Mouse (Mus musculus): ENCODE measurements around the gene Rras.

The Rras gene

GRCm38 (mm10) chr7:45017242-45018061, at the start of gene Rras:
Gene Rras, plus strand, starts transcription at chr7:45017961.
- peak; percentile 96 for DNase-seq

DNA sequence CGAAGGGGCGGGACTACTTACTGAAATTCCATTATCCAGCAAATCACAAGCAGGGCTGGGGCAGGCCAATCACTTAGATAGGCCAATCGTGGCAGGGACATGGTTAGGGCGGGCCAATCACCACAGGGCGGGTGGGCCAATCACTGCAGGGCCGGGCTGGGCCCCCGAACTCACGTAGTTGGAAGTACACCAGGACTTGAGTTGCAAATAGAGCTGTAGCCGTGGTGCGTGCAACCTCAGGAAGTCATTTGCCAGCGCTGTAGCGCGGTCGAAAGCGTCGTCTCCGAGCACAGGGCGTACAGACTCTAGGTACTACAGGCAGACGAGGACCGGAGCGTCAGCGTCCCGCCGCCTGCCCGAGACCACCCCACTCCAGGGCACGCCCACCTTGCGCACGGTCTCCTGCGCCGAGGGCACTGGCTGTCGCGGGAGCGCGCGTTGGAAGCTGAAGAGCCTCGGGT, 47.5 kb upstream of the Rras start:
- DNase-seq = peak; percentile 92

DNA sequence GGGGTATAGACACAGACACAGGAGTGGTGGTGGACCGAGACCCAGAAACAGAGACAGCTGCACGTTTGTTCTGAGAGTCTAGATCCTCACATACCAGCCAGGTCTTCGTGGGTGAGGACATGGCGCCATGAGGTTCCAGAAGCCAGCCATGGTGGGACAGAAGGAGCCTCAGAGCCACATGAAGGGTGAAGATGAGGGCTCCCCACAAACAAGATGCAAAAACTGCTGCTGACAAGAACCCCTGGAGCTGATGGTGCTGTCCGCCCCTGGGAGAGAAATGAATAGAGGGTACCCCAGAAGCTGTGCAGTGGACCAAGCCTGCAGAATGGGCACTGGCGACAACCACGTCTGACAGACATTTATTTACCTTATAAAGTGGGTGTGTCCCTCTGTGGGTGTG, 46.6 kb upstream of the Rras start:
- no peak for DNase-seq

GRCm38 (mm10) chr7:44973415-44974130, 44.2 kb upstream of the Rras start:
- no peak for DNase-seq

DNA sequence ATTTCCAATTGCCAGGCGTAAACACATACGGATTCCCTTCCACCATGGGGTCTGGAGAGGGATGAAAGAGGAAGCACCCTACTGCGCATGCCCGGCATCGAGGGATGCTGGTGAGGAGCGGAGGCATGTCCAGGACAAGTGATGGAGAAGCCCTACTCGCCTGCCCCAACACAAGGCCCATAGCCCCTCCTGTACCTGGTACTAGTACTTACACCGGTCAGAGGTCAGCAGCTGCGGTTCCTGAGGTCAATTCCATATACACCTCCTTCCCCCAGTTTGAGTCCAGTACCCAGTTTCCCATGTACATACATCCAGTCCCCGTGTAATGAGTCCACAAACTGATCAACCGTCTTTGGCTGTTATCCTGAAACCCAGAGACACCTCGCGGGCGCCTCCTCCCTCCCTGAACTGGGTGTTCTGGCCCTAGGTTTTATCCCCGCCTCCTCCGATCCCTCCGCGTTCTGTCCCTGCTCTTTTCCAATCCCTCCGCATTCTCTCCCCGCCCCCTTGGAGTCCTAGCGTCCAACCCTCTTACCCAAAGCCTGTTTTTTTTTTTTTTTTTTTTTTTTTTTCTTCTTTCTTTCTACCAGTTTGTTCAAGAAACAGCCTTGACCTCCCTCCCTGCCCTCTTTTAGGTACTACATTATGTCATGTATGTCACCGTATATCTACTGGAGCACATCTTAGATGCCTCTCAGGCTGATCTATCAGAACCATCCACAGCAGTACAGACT, 43.2 kb upstream of the Rras start, which contains the start of gene Cpt1c:
Gene Cpt1c (minus strand): TSS at position 469 of the 734 bp plus-strand sequence.
- peak; percentile 82 for DNase-seq

DNA sequence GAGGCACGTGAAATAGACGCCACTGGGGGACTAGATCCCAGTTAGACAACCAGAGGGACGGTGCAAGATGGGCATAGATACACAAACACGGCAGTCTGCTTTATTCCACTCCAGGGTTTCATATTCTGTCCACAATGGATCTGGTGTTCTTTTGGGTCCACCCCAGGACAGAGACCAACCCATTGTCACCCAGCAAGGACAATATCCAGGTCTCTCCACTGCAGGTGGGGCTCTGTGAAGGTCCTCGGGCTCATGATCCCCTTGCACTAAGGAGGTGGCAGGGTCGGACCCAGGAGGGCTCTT, 42.7 kb upstream of the Rras start:
- DNase-seq = no peak

DNA sequence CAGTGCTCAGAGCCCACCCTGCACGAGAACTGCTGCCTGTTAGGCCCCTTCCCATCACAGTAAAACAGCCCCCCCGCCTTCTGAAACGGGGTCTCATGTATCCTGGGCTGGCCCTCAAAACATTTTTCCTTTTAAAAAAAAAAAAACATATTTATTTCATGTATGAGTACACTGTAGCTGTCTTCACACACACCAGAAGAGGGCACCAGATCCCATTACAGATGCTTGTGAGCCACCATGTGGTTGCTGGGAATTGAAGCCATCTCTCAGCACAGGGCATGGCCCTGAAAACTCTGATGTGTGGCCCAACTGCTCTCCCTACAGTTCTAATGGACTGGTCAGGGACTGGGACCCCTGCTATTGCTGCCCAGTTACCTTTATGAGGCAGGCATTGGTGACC, 39.5 kb upstream of the Rras start:
- no peak for DNase-seq

- DNase-seq = no peak
Measured at GRCm38 (mm10) chr7:44981539-44981938, 36.2 kb upstream of the Rras start.

DNA sequence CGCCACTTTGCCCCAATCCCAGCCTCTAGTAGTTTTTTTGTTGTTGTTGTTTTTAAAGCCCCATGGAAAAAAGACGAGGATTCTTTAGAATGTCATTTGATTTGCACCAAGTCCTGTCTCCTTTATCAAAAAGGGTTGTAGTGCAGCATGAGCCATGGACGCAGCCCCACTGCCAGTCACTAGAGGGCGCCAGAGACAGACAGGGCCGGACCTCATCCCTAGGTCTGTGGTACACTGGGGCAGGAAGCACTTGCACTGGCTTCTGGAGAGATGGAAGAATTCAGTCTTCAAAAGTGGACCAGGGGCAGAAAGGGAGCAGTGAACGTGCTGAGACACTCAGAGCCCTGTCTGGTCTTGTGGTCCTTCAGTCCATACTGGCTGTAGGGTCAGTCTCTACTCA, 34.7 kb upstream of the Rras start:
- DNase-seq = peak; percentile 90

DNA sequence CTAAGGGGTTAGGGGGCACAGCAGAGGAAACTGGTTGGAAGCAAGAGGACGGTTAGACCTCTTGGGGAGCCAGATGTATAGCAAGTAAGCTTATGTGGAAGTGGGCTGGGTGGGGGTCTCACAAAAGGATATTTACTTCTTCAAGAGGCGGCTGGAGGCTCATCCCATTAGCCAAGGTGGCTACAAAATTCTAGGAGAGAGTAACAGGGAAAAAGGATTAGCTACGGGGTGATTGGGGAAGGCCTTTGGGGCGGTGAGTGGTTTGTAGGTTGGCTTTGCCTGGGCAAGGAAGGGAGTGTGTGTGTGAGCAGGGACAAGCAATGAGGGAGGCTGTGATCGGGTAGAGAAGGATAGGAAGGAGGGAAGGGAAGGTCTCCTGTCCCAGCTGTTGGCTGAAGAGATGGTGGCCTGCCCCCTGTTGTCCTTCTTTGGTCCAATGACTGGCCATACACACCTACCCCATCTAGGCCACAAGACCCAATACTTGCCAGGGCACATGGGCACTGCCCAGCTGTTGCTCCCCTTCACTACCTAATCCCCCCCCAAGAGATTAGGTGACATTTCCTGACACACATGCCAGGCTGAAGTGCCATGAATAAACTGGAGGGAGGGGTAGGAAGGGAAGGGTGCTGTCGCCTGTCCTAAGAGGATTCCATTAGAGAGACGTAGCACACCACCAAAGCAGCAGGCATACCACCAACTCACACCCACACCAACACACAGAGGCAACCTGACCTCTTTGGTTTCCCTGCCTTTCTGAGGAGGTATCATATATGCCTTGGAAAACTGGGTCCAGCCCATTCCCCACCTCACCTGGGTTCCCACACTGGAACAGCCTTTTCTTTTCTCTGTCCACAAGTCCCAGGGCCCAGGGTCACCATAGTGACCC, 33.6 kb upstream of the Rras start:
- DNase-seq = no peak

- DNase-seq = no peak
Measured at GRCm38 (mm10) chr7:44984833-44985164, 33.0 kb upstream of the Rras start.

- DNase-seq = peak; percentile 81
Measured at GRCm38 (mm10) chr7:44985595-44986191, 32.1 kb upstream of the Rras start.

DNA sequence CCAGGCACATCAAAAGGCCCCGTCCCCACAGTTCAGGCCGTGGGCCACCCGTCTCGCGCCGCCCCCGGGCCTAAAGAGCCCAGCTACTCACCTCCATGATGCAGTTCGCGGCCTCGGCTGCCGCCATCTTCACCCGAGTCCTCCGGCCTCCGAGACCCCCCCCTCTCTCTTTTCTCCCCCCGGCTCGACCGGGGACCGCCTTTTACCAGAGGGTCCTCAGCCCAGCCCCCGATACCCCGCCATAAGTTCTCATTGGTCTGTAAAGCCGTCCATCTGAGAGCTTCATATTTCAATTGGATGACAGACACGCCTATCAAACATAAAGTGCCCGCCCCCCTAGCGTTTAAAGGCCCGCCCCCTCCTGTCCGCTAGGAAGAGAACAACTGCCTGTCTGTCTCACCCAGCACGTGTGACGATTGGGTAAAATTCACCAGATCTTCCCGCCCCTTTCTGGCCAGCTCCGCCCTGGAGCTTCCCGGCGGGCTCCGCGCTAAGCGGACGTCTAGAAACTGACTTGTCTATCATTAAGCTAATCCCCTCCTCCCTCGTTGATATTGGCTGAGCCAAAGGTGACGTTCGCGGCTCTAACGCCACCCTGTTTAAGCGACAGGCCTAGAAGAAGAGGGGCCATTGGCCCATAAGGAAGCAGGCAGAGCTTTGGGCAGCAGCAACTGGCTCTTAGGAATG, 31.4 kb upstream of the Rras start, which contains the start of gene Prmt1:
Gene Prmt1 (minus strand): TSS at position 377 of the 687 bp plus-strand sequence.
- DNase-seq = peak; percentile 99

- DNase-seq = no peak
Measured at GRCm38 (mm10) chr7:44986879-44987718, 30.7 kb upstream of the Rras start.

- no peak for DNase-seq
Measured at GRCm38 (mm10) chr7:44996672-44997071, 21.1 kb upstream of the Rras start.

- peak; percentile 98 for DNase-seq
Measured at GRCm38 (mm10) chr7:44997231-44997939, 20.4 kb upstream of the Rras start, which contains the start of gene Irf3. Gene Irf3, plus strand, starts transcription at chr7:44997648.

GRCm38 (mm10) chr7:44997940-44998428, 19.8 kb upstream of the Rras start:
- no peak for DNase-seq

DNA sequence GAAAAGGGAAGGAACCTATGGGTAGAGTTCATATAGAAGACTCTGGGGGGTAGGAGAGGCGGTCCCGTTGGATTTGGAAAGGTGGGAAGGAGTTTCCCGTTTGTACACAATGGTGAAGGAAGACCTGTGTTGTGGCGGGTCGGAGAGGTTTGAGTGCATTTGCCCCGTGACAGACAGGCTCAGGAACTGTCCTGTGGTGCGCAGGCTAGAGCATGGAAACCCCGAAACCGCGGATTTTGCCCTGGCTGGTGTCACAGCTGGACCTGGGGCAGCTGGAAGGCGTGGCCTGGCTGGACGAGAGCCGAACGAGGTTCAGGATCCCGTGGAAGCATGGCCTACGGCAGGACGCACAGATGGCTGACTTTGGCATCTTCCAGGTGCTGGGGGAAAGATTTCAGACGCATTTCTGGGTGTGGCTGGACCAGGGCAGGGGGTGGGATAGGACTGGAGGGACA, 19.2 kb upstream of the Rras start, which contains the start of gene Bcl2l12:
Gene Bcl2l12 (minus strand): TSS at position 212 of the 455 bp plus-strand sequence.
- DNase-seq = peak; percentile 83

DNA sequence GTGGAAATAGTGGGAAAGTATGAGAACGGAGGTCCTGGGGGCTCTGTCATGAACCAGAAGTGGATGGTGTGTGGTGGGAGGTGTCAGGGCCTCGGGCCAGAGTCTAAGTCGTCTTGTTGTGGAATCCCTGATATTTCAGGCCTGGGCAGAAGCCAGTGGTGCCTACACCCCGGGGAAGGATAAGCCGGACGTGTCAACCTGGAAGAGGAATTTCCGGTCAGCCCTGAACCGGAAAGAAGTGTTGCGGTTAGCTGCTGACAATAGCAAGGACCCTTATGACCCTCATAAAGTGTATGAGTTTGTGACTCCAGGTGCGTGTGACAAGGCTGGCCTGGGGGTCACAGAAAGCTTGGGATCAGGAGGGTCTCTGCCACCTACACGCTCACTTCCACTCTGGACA, 18.0 kb upstream of the Rras start:
- peak; percentile 49 for DNase-seq

All from kidney, postnatal 14 days (tissue).